12 mouse cellular contexts compared by ENCODE assay signal in genomic region chr2:129573701-129574273, GRCm38 (mm10). TPM values are rescaled to one million over a fixed set of nuclear protein-coding genes. Genes with fewer than 3 reads are reported as not detected.
A peak's percentile ranks its signal among the peaks of the same experiment; 100 is the strongest.
DNase-seq lines count a peak whose midpoint lies in the region; ATAC-seq and TF ChIP-seq lines count a peak whose summit lies in the region.
"Had no signal": no experiment of that assay in that cellular context is flagged by ENCODE, and none has a peak within 500 bp of the region (broad histone marks: within the 10 kb centered on the region; RNA-seq: fewer than 3 reads in every experiment).

No protein-coding gene starts in this region.

- ATAC-seq in embryonic facial prominence, embryonic 14.5 days (ENCODE audit: low read depth) = no peak
- ATAC-seq in intestine, embryonic 14.5 days (replicated peaks; ENCODE audit: low FRiP score, low TSS enrichment, low read depth) = no peak
- ATAC-seq in neural tube, embryonic 12.5 days (ENCODE audit: low FRiP score, low read depth) = 0 out of 2 replicates have a peak, but pooled peaks have one; percentile 59
- ATAC-seq in megakaryocyte, adult 5-6 weeks (ENCODE audit: poor library complexity, severe bottlenecking) = no peak
- ATAC-seq: liver, embryonic 12.5 days had no signal

- 0 out of 2 replicates have a peak, but pooled peaks cover 4% of the 10 kb centered on the region for H3K27me3 ChIP-seq in embryonic facial prominence, embryonic 14.5 days (replicated peaks; ENCODE audit: control insufficient read depth, insufficient read depth, low read length)
- H3K27me3 ChIP-seq in intestine, embryonic 14.5 days (replicated peaks; ENCODE audit: control insufficient read depth, insufficient read depth, low read length) = no peaks in the 10 kb centered on the region
- H3K27me3 ChIP-seq in neural tube, embryonic 12.5 days (replicated peaks) = peaks cover 9% of the 10 kb centered on the region; the same call in 1 of the 2 replicates

- H3K27ac ChIP-seq in layer of hippocampus, adult 2 months = peak overlapping the region; percentile 96
- no peak overlapping the region for H3K27ac ChIP-seq in embryonic facial prominence, embryonic 14.5 days (replicated peaks; ENCODE audit: low read depth, low read length)
- H3K27ac ChIP-seq in intestine, embryonic 14.5 days (ENCODE audit: low read depth) = no peak overlapping the region
- no peak overlapping the region for H3K27ac ChIP-seq in neural tube, embryonic 12.5 days
- H3K27ac ChIP-seq: liver, embryonic 12.5 days had no signal

- H3K4me2 ChIP-seq in embryonic facial prominence, embryonic 14.5 days (ENCODE audit: low read depth, low read length) = peak overlapping the region; percentile 52
- H3K4me2 ChIP-seq in intestine, embryonic 14.5 days (ENCODE audit: low read length) = peak overlapping the region; percentile 37; the same call in 1 of the 2 replicates
- H3K4me2 ChIP-seq in neural tube, embryonic 12.5 days (replicated peaks) = peak overlapping the region; percentile 63

- peaks cover 13% of the 10 kb centered on the region for H3K4me1 ChIP-seq in embryonic facial prominence, embryonic 14.5 days (ENCODE audit: control insufficient read depth, insufficient read depth, low read length)
- H3K4me1 ChIP-seq in intestine, embryonic 14.5 days (replicated peaks; ENCODE audit: control insufficient read depth, insufficient read depth, low read length) = peaks cover 5% of the 10 kb centered on the region; the same call in 1 of the 2 replicates
- H3K4me1 ChIP-seq in neural tube, embryonic 12.5 days = peaks cover 15% of the 10 kb centered on the region

- TF ChIP-seq CTCF in layer of hippocampus, adult 2 months (conservative IDR thresholded peaks at IDR 0.05) = no peak

- 11% methylated on average over 4 of the region's 4 CpGs for WGBS in embryonic facial prominence, embryonic 14.5 days
- WGBS in intestine, embryonic 14.5 days = 21% methylated on average over 4 of the region's 4 CpGs
- WGBS in neural tube, embryonic 12.5 days = 19% methylated on average over 4 of the region's 4 CpGs

- no peak overlapping the region for H3K9ac ChIP-seq in embryonic facial prominence, embryonic 14.5 days (ENCODE audit: low read depth, low read length)
- no peak overlapping the region for H3K9ac ChIP-seq in intestine, embryonic 14.5 days (ENCODE audit: low read length)
- H3K9ac ChIP-seq in neural tube, embryonic 12.5 days = peak overlapping the region; percentile 33; the same call in 1 of the 2 replicates
- H3K9ac ChIP-seq: liver, embryonic 12.5 days had no signal

- DNase-seq in layer of hippocampus, adult 2 months (ENCODE audit: low spot score in 2 of 2) = no peak
- no peak for DNase-seq in layer of hippocampus, postnatal 14 days (ENCODE audit: low spot score in 2 of 2)
- no peak for DNase-seq in embryonic facial prominence, embryonic 14.5 days (ENCODE audit: low spot score)
- no peak for DNase-seq in intestine, embryonic 14.5 days (ENCODE audit: low spot score)
- no peak for DNase-seq in cerebellum, postnatal 14 days
- DNase-seq in kidney, adult 18-20 months = no peak
- DNase-seq: heart, postnatal 10 days; thymus, postnatal 25 days had no signal

- peak overlapping the region; percentile 45 for H3K4me3 ChIP-seq in layer of hippocampus, adult 2 months
- H3K4me3 ChIP-seq in embryonic facial prominence, embryonic 14.5 days (ENCODE audit: low read depth, low read length) = peak overlapping the region; percentile 23; the same call in 1 of the 2 replicates
- H3K4me3 ChIP-seq in intestine, embryonic 14.5 days (ENCODE audit: low read depth, low read length) = no peak overlapping the region
- peak overlapping the region; percentile 23; the same call in 1 of the 2 replicates for H3K4me3 ChIP-seq in neural tube, embryonic 12.5 days
- H3K4me3 ChIP-seq: liver, embryonic 12.5 days had no signal

- no peaks in the 10 kb centered on the region for H3K9me3 ChIP-seq in embryonic facial prominence, embryonic 14.5 days (ENCODE audit: control insufficient read depth, low read length)
- H3K9me3 ChIP-seq in intestine, embryonic 14.5 days (ENCODE audit: control insufficient read depth, low read length) = no peaks in the 10 kb centered on the region
- H3K9me3 ChIP-seq in neural tube, embryonic 12.5 days = no peaks in the 10 kb centered on the region
- H3K9me3 ChIP-seq: liver, embryonic 12.5 days had no signal

- no peaks in the 10 kb centered on the region for H3K36me3 ChIP-seq in embryonic facial prominence, embryonic 14.5 days (ENCODE audit: control insufficient read depth, insufficient read depth, low read length)
- H3K36me3 ChIP-seq in intestine, embryonic 14.5 days (ENCODE audit: control insufficient read depth, insufficient read depth, low read length) = no peaks in the 10 kb centered on the region
- no peaks in the 10 kb centered on the region for H3K36me3 ChIP-seq in neural tube, embryonic 12.5 days
- H3K36me3 ChIP-seq: liver, embryonic 12.5 days had no signal

RNA-seq across cellular contexts. Expression of gene Sirpa, which starts 18.8 kb away (rescaled TPM):
- 100 to 1,000 TPM; 279 to 289 TPM for total RNA-seq in layer of hippocampus, adult 2 months (2021)
- total RNA-seq in layer of hippocampus, postnatal 14 days (2021) = 100 to 1,000 TPM; 255 to 279 TPM
- 36.1 and 39.1 TPM in 2 replicates for polyA plus RNA-seq in embryonic facial prominence, embryonic 14.5 days (2014; fragmentation: Nextera tagmentation; extraction: Ambion mirVana)
- 28.0 and 29.9 TPM in 2 replicates for polyA plus RNA-seq in intestine, embryonic 14.5 days (2014; fragmentation: Nextera tagmentation; extraction: Ambion mirVana)
- polyA plus RNA-seq in neural tube, embryonic 12.5 days (2016; fragmentation: Nextera tagmentation; extraction: Ambion mirVana) = 21.3 and 21.9 TPM in 2 replicates
- total RNA-seq in megakaryocyte, adult 5-6 weeks (2015) = 290 and 306 TPM in 2 replicates
- 325 and 361 TPM in 2 replicates for total RNA-seq in megakaryocyte, adult 5-6 weeks (2017)
- total RNA-seq: MEL had no signal

RNA-seq across cellular contexts. Expression of gene F830045P16Rik, which starts 37.4 kb away (rescaled TPM):
- total RNA-seq in layer of hippocampus, adult 2 months (2021) = under 1 TPM; 0.38 to 0.54 TPM
- under 1 TPM; 0.32 to 0.38 TPM for total RNA-seq in layer of hippocampus, postnatal 14 days (2021)
- 0.24 and 0.39 TPM in 2 replicates for polyA plus RNA-seq in embryonic facial prominence, embryonic 14.5 days (2014; fragmentation: Nextera tagmentation; extraction: Ambion mirVana)
- not detected in 2 replicates for polyA plus RNA-seq in intestine, embryonic 14.5 days (2014; fragmentation: Nextera tagmentation; extraction: Ambion mirVana)
- polyA plus RNA-seq in neural tube, embryonic 12.5 days (2016; fragmentation: Nextera tagmentation; extraction: Ambion mirVana) = not detected in 2 replicates
- not detected in 2 replicates for total RNA-seq in megakaryocyte, adult 5-6 weeks (2015)
- not detected in 2 replicates for total RNA-seq in megakaryocyte, adult 5-6 weeks (2017)
- total RNA-seq: heart, postnatal 10 days; MEL had no signal
- polyA plus RNA-seq: liver, embryonic 12.5 days had no signal
